Mouse (Mus musculus): ENCODE measurements around the gene Tshz2. TPM values are rescaled to one million over a fixed set of nuclear protein-coding genes. Genes with fewer than 3 reads are reported as not detected.

Tshz2 gene
- polyA plus RNA-seq (2012; rRNA removed; ENCODE audit: low replicate concordance): 2.9 and 5.2 TPM in 2 replicates

DNA sequence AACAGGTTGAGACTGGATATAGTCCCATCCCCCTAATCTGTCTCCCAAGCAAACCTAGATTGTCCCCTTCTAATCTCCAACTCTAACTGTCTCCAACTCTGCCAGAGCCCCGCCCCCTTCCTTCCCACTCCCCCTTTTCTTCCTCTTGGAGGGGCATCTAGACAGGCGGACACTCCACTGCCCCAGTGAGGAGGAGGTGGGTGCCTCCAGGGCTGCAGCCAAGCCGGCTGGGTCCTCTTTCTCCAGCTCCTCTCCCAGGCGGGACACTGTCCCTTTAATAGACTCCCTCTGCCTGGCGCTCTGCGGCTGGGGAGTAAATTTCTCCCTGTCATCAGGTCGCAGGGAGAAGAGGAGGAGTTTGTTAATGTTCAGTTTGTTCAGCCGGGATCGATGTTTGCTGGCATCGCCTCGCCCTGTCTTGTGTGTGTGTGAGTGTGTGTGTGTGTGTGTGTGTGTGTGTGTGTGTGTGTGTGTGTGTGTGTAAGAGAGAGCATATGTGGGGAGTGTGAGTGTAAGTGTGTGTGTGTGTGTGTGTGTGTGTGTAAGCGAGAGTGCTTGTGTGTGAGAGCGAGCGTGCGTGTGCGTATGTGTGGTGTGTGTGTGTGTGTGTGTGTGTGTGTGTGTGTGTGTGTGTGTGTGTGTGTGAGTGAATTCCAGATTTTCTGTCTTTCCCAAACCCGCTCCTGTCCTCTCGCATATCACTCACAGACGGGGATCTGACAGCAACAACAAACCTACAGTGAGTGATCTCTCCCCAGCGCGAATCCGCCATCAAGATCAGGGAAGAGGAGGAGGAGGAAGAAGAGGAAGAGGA, at the start of gene Tshz2:
Gene Tshz2 (plus strand): TSS at position 676 of the 814 bp plus-strand sequence.

DNA sequence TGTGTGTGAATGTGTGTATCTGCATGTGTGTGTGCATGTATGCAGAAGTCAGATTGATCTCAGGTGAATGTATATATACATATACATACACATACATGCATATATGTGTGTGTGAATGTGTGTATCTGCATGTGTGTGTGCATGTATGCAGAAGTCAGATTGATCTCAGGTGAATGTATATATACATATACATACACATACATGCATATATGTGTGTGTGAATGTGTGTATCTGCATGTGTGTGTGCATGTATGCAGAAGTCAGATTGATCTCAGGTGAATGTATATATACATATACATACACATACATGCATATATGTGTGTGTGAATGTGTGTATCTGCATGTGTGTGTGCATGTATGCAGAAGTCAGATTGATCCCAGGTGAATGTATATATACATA, 45.2 kb upstream of the Tshz2 start, which contains the start of gene Gm11011:
Gene Gm11011 (minus strand): TSS at position 101 of the 400 bp plus-strand sequence.

Other genes with a start within 250 kb of the Tshz2 start
- gene Gm11011, start 45.3 kb upstream of the Tshz2 start, polyA plus RNA-seq (2012; rRNA removed; ENCODE audit: low replicate concordance): not detected in 2 replicates